Mouse (Mus musculus): Measurements from ENCODE around the gene Efcab14.

- TF ChIP-seq CTCF (IDR thresholded peaks at IDR 0.05), result peak; percentile 14; the same call in 1 of the 2 replicates
- no peak for TF ChIP-seq POLR2A (IDR thresholded peaks at IDR 0.05; ENCODE audit: insufficient read depth, low read depth, low read length)
Measured at GRCm38 (mm10) chr4:115754851-115755250, 17.3 kb downstream of the Efcab14 start.

Measured in heart, adult 2 months (tissue).